Mouse (Mus musculus): ENCODE data around the gene Tnfrsf13b. TPM values are rescaled to one million over a fixed set of nuclear protein-coding genes. Genes with fewer than 3 reads are reported as not detected.

Tnfrsf13b gene
- total and polyA plus RNA-seq, 3 experiments = 260 to 356 (median 338) TPM

GRCm38 (mm10) chr11:61102397-61103339 is 23.9 kb upstream of the Tnfrsf13b start:
- in situ Hi-C loops (cut with MboI; ENCODE audit: low pct_ligation_motif_present, low pct_unique_long_range_greater_than_20kb, low sequenced_read_pairs) = no loop called here
- Histone ChIP-seq H3K27me3 (replicated peaks) (peaks cover 1% of the 10 kb centered on the region), H3K36me3 (replicated peaks in 1 of 2; ENCODE audit: control insufficient read depth in 1 of 2, insufficient read depth in 1 of 2, low read length in 1 of 2) (no peaks in the 10 kb centered on the region)

GRCm38 (mm10) chr11:61104241-61104901 is 22.2 kb upstream of the Tnfrsf13b start:
- Histone ChIP-seq H3K27ac (ENCODE audit: insufficient read depth, low read depth) (no peak overlapping the region), H3K4me2 (ENCODE audit: insufficient read depth, low read depth, poor library complexity, severe bottlenecking) (peak overlapping the region; percentile 25; the same call in 1 of the 2 replicates), H3K36me3 (replicated peaks in 1 of 2; ENCODE audit: control insufficient read depth in 1 of 2, insufficient read depth in 1 of 2, low read length in 1 of 2) (no peaks in the 10 kb centered on the region), H3K4me3 (replicated peaks in 1 of 3; ENCODE audit: low read depth in 2 of 3, low read length in 2 of 3, poor library complexity in 1 of 3) (no peak overlapping the region), H3K9ac (ENCODE audit: insufficient read depth, low read depth) (no peak overlapping the region), H3K79me2 (replicated peaks; ENCODE audit: control insufficient read depth, extremely low read depth, insufficient read depth, poor library complexity, severe bottlenecking) (no peaks in the 10 kb centered on the region), H3K27me3 (replicated peaks) (peaks cover 2% of the 10 kb centered on the region), H3K4me1 (ENCODE audit: control insufficient read depth in 1 of 2, insufficient read depth in 2 of 2) (peaks cover 19 to 60% of the 10 kb centered on the region in 2 experiments), H3K9me3 (replicated peaks; ENCODE audit: low read length) (no peaks in the 10 kb centered on the region)
- peak; percentile 98 for DNase-seq (ENCODE audit: extremely low read depth)
- in situ Hi-C loops (cut with MboI; ENCODE audit: low pct_ligation_motif_present, low pct_unique_long_range_greater_than_20kb, low sequenced_read_pairs) = no loop called here
- dilution Hi-C loops (cut with MboI; ENCODE audit: extremely low pct_ligation_motif_present, extremely low pct_unique_long_range_greater_than_20kb, low sequenced_read_pairs) = no loop called here
- TF ChIP-seq POLR2AphosphoS2 (IDR thresholded peaks at IDR 0.05; ENCODE audit: low read depth, low read length) = no peak
- TF ChIP-seq UBTF (IDR thresholded peaks at IDR 0.05; ENCODE audit: low read depth, low read length) = no peak
- 0 out of 2 replicates have a peak, but pooled peaks have one; percentile 61 for TF ChIP-seq RCOR1 (conservative IDR thresholded peaks at IDR 0.05; ENCODE audit: low read depth, low read length)
- peak; percentile 70 for TF ChIP-seq JUND (conservative IDR thresholded peaks at IDR 0.05; ENCODE audit: low read depth, low read length)
- peak; percentile 86 for TF ChIP-seq MAX (IDR thresholded peaks at IDR 0.05; ENCODE audit: low read length)
- no peak; the same call in 1 of the 2 replicates for TF ChIP-seq ZNF384 (IDR thresholded peaks at IDR 0.05; ENCODE audit: low read depth, low read length)
- TF ChIP-seq HCFC1 (IDR thresholded peaks at IDR 0.05; ENCODE audit: low read depth, low read length) = peak; percentile 61
- TF ChIP-seq PAX5 (IDR thresholded peaks at IDR 0.05; ENCODE audit: low read length) = no peak
- no peak; the same call in 1 of the 2 replicates for TF ChIP-seq MAZ (IDR thresholded peaks at IDR 0.05; ENCODE audit: low read depth, low read length)
- TF ChIP-seq E2F4 (IDR thresholded peaks at IDR 0.05; ENCODE audit: insufficient replicate concordance, low read depth, low read length) = no peak
- no peak for TF ChIP-seq USF1 (IDR thresholded peaks at IDR 0.05; ENCODE audit: low read depth, low read length)
- 0 out of 2 replicates have a peak, but pooled peaks have one; percentile 35 for TF ChIP-seq POLR2A (IDR thresholded peaks at IDR 0.05; ENCODE audit: low read depth, low read length)
- TF ChIP-seq CHD2 (IDR thresholded peaks at IDR 0.05; ENCODE audit: low read length) = peak; percentile 79
- peak; percentile 61 for TF ChIP-seq NELFE (IDR thresholded peaks at IDR 0.05; ENCODE audit: low read depth, low read length)
- TF ChIP-seq ELF1 (IDR thresholded peaks at IDR 0.05; ENCODE audit: low read depth, low read length) = peak; percentile 49; the same call in 1 of the 2 replicates
- no peak for TF ChIP-seq GABPA (IDR thresholded peaks at IDR 0.05; ENCODE audit: insufficient replicate concordance, low read depth, low read length)
- no peak for TF ChIP-seq TBP (conservative IDR thresholded peaks at IDR 0.05; ENCODE audit: low read depth, low read length)
- TF ChIP-seq KAT2A (IDR thresholded peaks at IDR 0.05; ENCODE audit: insufficient replicate concordance, low read length) = no peak
- peak; percentile 91 for TF ChIP-seq MYC (IDR thresholded peaks at IDR 0.05; ENCODE audit: low read depth, low read length)
- TF ChIP-seq MAFK (IDR thresholded peaks at IDR 0.05; ENCODE audit: insufficient replicate concordance, low read length) = no peak
- TF ChIP-seq RAD21 (IDR thresholded peaks at IDR 0.05; ENCODE audit: low read depth, low read length) = no peak; the same call in none of the 2 replicates
- peak; percentile 57; the same call in 1 of the 2 replicates for TF ChIP-seq MXI1 (IDR thresholded peaks at IDR 0.05; ENCODE audit: low read depth, low read length)
- TF ChIP-seq ETS1 (conservative IDR thresholded peaks at IDR 0.05; ENCODE audit: low read depth, low read length) = no peak
- TF ChIP-seq TCF12 (IDR thresholded peaks at IDR 0.05; ENCODE audit: low read depth, low read length) = no peak; the same call in none of the 2 replicates
- TF ChIP-seq ZC3H11A (IDR thresholded peaks at IDR 0.05; ENCODE audit: low read depth, low read length) = peak; percentile 99
- TF ChIP-seq NRF1 (IDR thresholded peaks at IDR 0.05; ENCODE audit: low read depth, low read length) = no peak; the same call in 1 of the 2 replicates
- TF ChIP-seq USF2 (conservative IDR thresholded peaks at IDR 0.05; ENCODE audit: low read depth, low read length) = no peak
- TF ChIP-seq ZMIZ1 (IDR thresholded peaks at IDR 0.05; ENCODE audit: low read depth, low read length) = no peak

More at GRCm38 (mm10) chr11:61102397-61103339, 23.9 kb upstream of the Tnfrsf13b start:
- Histone ChIP-seq H3K79me2 (replicated peaks; ENCODE audit: control insufficient read depth, extremely low read depth, insufficient read depth, poor library complexity, severe bottlenecking) (no peaks in the 10 kb centered on the region), H3K9ac (ENCODE audit: insufficient read depth, low read depth) (no peak overlapping the region), H3K27ac (ENCODE audit: insufficient read depth, low read depth) (no peak overlapping the region), H3K4me3 (replicated peaks in 1 of 3; ENCODE audit: low read depth in 2 of 3, low read length in 2 of 3, poor library complexity in 1 of 3) (no peak overlapping the region), H3K4me1 (ENCODE audit: control insufficient read depth in 1 of 2, insufficient read depth in 2 of 2) (peaks cover 9 to 43% of the 10 kb centered on the region in 2 experiments), H3K9me3 (replicated peaks; ENCODE audit: low read length) (no peaks in the 10 kb centered on the region), H3K4me2 (ENCODE audit: insufficient read depth, low read depth, poor library complexity, severe bottlenecking) (no peak overlapping the region)
- no peak for DNase-seq (ENCODE audit: extremely low read depth)
- TF ChIP-seq USF2 (conservative IDR thresholded peaks at IDR 0.05; ENCODE audit: low read depth, low read length) = no peak
- dilution Hi-C loops (cut with MboI; ENCODE audit: extremely low pct_ligation_motif_present, extremely low pct_unique_long_range_greater_than_20kb, low sequenced_read_pairs) = no loop called here
